Mouse (Mus musculus): ENCODE data around the gene Upk3b. TPM values are rescaled to one million over a fixed set of nuclear protein-coding genes. Genes with fewer than 3 reads are reported as not detected.

Gene Upk3b
- polyA plus RNA-seq, 1 experiment from 2014 or later, result not detected

- Histone ChIP-seq H3K9ac (no peak overlapping the region), H3K4me3 (replicated peaks; ENCODE audit: low read length) (no peak overlapping the region), H3K27me3 (ENCODE audit: control insufficient read depth, insufficient read depth, low read length) (no peaks in the 10 kb centered on the region; the same call in 1 of the 2 replicates), H3K4me2 (replicated peaks) (no peak overlapping the region), H3K4me1 (replicated peaks; ENCODE audit: control insufficient read depth, insufficient read depth, low read length) (no peaks in the 10 kb centered on the region), H3K27ac (no peak overlapping the region), H3K9me3 (ENCODE audit: control insufficient read depth, low read length) (no peaks in the 10 kb centered on the region), H3K36me3 (replicated peaks; ENCODE audit: control insufficient read depth, insufficient read depth) (no peaks in the 10 kb centered on the region)
- DNase-seq (ENCODE audit: low spot score) (no peak), ATAC-seq (ENCODE audit: low FRiP score) (no peak)
- WGBS, result 94% methylated on average over 5 of the region's 5 CpGs
Observed at GRCm38 (mm10) chr5:136078136-136078535, 39.8 kb downstream of the Upk3b start.

- H3K9ac ChIP-seq, result no peak overlapping the region
- H3K4me3 ChIP-seq (replicated peaks; ENCODE audit: low read length), result no peak overlapping the region
- WGBS, result 71% methylated on average over 4 of the region's 4 CpGs
- no peaks in the 10 kb centered on the region for H3K36me3 ChIP-seq (replicated peaks; ENCODE audit: control insufficient read depth, insufficient read depth)
- no peak overlapping the region for H3K27ac ChIP-seq
- no peaks in the 10 kb centered on the region for H3K27me3 ChIP-seq (ENCODE audit: control insufficient read depth, insufficient read depth, low read length)
- DNase-seq (ENCODE audit: low spot score), result no peak
- no peak for ATAC-seq (ENCODE audit: low FRiP score)
- H3K9me3 ChIP-seq (ENCODE audit: control insufficient read depth, low read length), result no peaks in the 10 kb centered on the region
- peaks cover 18% of the 10 kb centered on the region for H3K4me1 ChIP-seq (replicated peaks; ENCODE audit: control insufficient read depth, insufficient read depth, low read length)
- H3K4me2 ChIP-seq (replicated peaks), result no peak overlapping the region
Observed at GRCm38 (mm10) chr5:136082345-136082744, 44.0 kb downstream of the Upk3b start.

GRCm38 (mm10) chr5:136083669-136084107, 45.4 kb downstream of the Upk3b start, which contains the start of gene Rasa4:
Gene Rasa4 (plus strand): TSS chr5:136083916.
- Histone ChIP-seq H3K4me3 (replicated peaks; ENCODE audit: low read length) (peak within 1 kb of the TSS; percentile 48), H3K9ac (peak within 1 kb of the TSS; percentile 62), H3K4me1 (replicated peaks; ENCODE audit: control insufficient read depth, insufficient read depth, low read length) (peaks cover 18% of the 10 kb centered on the region), H3K27me3 (ENCODE audit: control insufficient read depth, insufficient read depth, low read length) (no peaks in the 10 kb centered on the region), H3K27ac (0 out of 2 replicates have a peak within 1 kb of the TSS, but pooled peaks have one; percentile 17), H3K9me3 (ENCODE audit: control insufficient read depth, low read length) (no peaks in the 10 kb centered on the region), H3K36me3 (replicated peaks; ENCODE audit: control insufficient read depth, insufficient read depth) (no peaks in the 10 kb centered on the region), H3K4me2 (replicated peaks) (peak within 1 kb of the TSS; percentile 82)
- WGBS, result 0% methylated on average over 23 of the region's 28 CpGs
- DNase-seq (ENCODE audit: low spot score), result peak; percentile 92
- peak; percentile 97 for ATAC-seq (ENCODE audit: low FRiP score)

- DNase-seq (ENCODE audit: low spot score) (peak; percentile 30), ATAC-seq (ENCODE audit: low FRiP score) (peak; percentile 28)
- H3K36me3 ChIP-seq (replicated peaks; ENCODE audit: control insufficient read depth, insufficient read depth), result no peaks in the 10 kb centered on the region
- WGBS, result 3% methylated on average over 23 of the region's 23 CpGs
- H3K4me1 ChIP-seq (replicated peaks; ENCODE audit: control insufficient read depth, insufficient read depth, low read length), result peaks cover 18% of the 10 kb centered on the region
- H3K27ac ChIP-seq, result 0 out of 2 replicates have a peak overlapping the region, but pooled peaks have one; percentile 17
- no peaks in the 10 kb centered on the region for H3K27me3 ChIP-seq (ENCODE audit: control insufficient read depth, insufficient read depth, low read length)
- no peaks in the 10 kb centered on the region for H3K9me3 ChIP-seq (ENCODE audit: control insufficient read depth, low read length)
- H3K4me3 ChIP-seq (replicated peaks; ENCODE audit: low read length), result peak overlapping the region; percentile 48
- H3K9ac ChIP-seq, result peak overlapping the region; percentile 62
- H3K4me2 ChIP-seq (replicated peaks), result peak overlapping the region; percentile 82
Observed at GRCm38 (mm10) chr5:136084144-136084881, 46.0 kb downstream of the Upk3b start.

GRCm38 (mm10) chr5:136084891-136085651, 46.8 kb downstream of the Upk3b start:
- Histone ChIP-seq H3K9me3 (ENCODE audit: control insufficient read depth, low read length) (no peaks in the 10 kb centered on the region), H3K4me1 (replicated peaks; ENCODE audit: control insufficient read depth, insufficient read depth, low read length) (peaks cover 18% of the 10 kb centered on the region), H3K27me3 (ENCODE audit: control insufficient read depth, insufficient read depth, low read length) (no peaks in the 10 kb centered on the region), H3K9ac (peak overlapping the region; percentile 53), H3K27ac (peak overlapping the region; percentile 53), H3K4me2 (replicated peaks) (peak overlapping the region; percentile 82), H3K4me3 (replicated peaks; ENCODE audit: low read length) (peak overlapping the region; percentile 48), H3K36me3 (replicated peaks; ENCODE audit: control insufficient read depth, insufficient read depth) (no peaks in the 10 kb centered on the region)
- 6% methylated on average over 21 of the region's 21 CpGs for WGBS
- ATAC-seq (ENCODE audit: low FRiP score), result peak; percentile 28; the same call in 1 of the 2 replicates
- DNase-seq (ENCODE audit: low spot score), result peak; percentile 56

- Histone ChIP-seq H3K36me3 (replicated peaks; ENCODE audit: control insufficient read depth, insufficient read depth) (no peaks in the 10 kb centered on the region), H3K4me3 (replicated peaks; ENCODE audit: low read length) (no peak overlapping the region), H3K4me1 (replicated peaks; ENCODE audit: control insufficient read depth, insufficient read depth, low read length) (peaks cover 18% of the 10 kb centered on the region), H3K9ac (no peak overlapping the region), H3K4me2 (replicated peaks) (peak overlapping the region; percentile 82; the same call in 1 of the 2 replicates), H3K27me3 (ENCODE audit: control insufficient read depth, insufficient read depth, low read length) (no peaks in the 10 kb centered on the region), H3K9me3 (ENCODE audit: control insufficient read depth, low read length) (no peaks in the 10 kb centered on the region), H3K27ac (no peak overlapping the region)
- WGBS, result 92% methylated on average over 8 of the region's 8 CpGs
- DNase-seq (ENCODE audit: low spot score) (no peak), ATAC-seq (ENCODE audit: low FRiP score) (no peak)
Observed at GRCm38 (mm10) chr5:136086290-136086689, 48.0 kb downstream of the Upk3b start.

- no peak overlapping the region for H3K27ac ChIP-seq
- peaks cover 18% of the 10 kb centered on the region for H3K4me1 ChIP-seq (replicated peaks; ENCODE audit: control insufficient read depth, insufficient read depth, low read length)
- no peaks in the 10 kb centered on the region for H3K27me3 ChIP-seq (ENCODE audit: control insufficient read depth, insufficient read depth, low read length)
- ATAC-seq (ENCODE audit: low FRiP score) (no peak), DNase-seq (ENCODE audit: low spot score) (no peak)
- H3K9ac ChIP-seq, result no peak overlapping the region
- H3K36me3 ChIP-seq (replicated peaks; ENCODE audit: control insufficient read depth, insufficient read depth), result no peaks in the 10 kb centered on the region
- H3K4me3 ChIP-seq (replicated peaks; ENCODE audit: low read length), result no peak overlapping the region
- H3K4me2 ChIP-seq (replicated peaks), result no peak overlapping the region
- 19% methylated on average over 14 of the region's 14 CpGs for WGBS
- no peaks in the 10 kb centered on the region for H3K9me3 ChIP-seq (ENCODE audit: control insufficient read depth, low read length)
Observed at GRCm38 (mm10) chr5:136088821-136089575, 50.7 kb downstream of the Upk3b start.

GRCm38 (mm10) chr5:136091927-136092326, 53.6 kb downstream of the Upk3b start:
- ATAC-seq (ENCODE audit: low FRiP score) (no peak), DNase-seq (ENCODE audit: low spot score) (no peak)
- H3K9ac ChIP-seq, result no peak overlapping the region
- H3K4me2 ChIP-seq (replicated peaks), result no peak overlapping the region
- H3K27ac ChIP-seq, result no peak overlapping the region
- no peak overlapping the region for H3K4me3 ChIP-seq (replicated peaks; ENCODE audit: low read length)
- H3K36me3 ChIP-seq (replicated peaks; ENCODE audit: control insufficient read depth, insufficient read depth), result no peaks in the 10 kb centered on the region
- H3K27me3 ChIP-seq (ENCODE audit: control insufficient read depth, insufficient read depth, low read length), result no peaks in the 10 kb centered on the region
- no peaks in the 10 kb centered on the region for H3K4me1 ChIP-seq (replicated peaks; ENCODE audit: control insufficient read depth, insufficient read depth, low read length)
- WGBS, result 68% methylated on average over 5 of the region's 5 CpGs
- no peaks in the 10 kb centered on the region for H3K9me3 ChIP-seq (ENCODE audit: control insufficient read depth, low read length)
